Mouse (Mus musculus) intestine, embryonic 16.5 days (tissue): ENCODE results near the gene Rundc1. TPM values are rescaled to one million over a fixed set of nuclear protein-coding genes. Genes with fewer than 3 reads are reported as not detected.
"Not testable (repeated sequence)": the region's sequence is repeated elsewhere in the genome, so short reads cannot be mapped to it uniquely, and the experiment has no call there.

Experiments
- ATAC-seq: fragments of 200-750 bp; cut with Nextera tagmentation; 2 replicates; pipeline ENCODE4 v1.8.0; 2017; ENCODE audit warnings: moderate TSS enrichment, moderate library complexity
- H3K27ac ChIP-seq: fragments of 300-500 bp; sonication (generic); 2 replicates; pipeline ENCODE4 v1.5.1; 2014; ENCODE audit warnings: mild to moderate bottlenecking, low read length
- H3K27me3 ChIP-seq: fragments of 300-500 bp; sonication (generic); replicated peaks from 2 replicates; pipeline ENCODE4 v1.6.1; 2014; ENCODE audit warnings: low read length, control low read depth, mixed read lengths; ENCODE audit not compliant: control insufficient read depth, insufficient read depth
- H3K36me3 ChIP-seq: fragments of 300-500 bp; sonication (generic); 2 replicates; pipeline ENCODE4 v1.6.1; 2014; ENCODE audit warnings: low read length, control low read depth; ENCODE audit not compliant: control insufficient read depth, insufficient read depth
- H3K4me1 ChIP-seq: fragments of 300-500 bp; sonication (generic); 2 replicates; pipeline ENCODE4 v1.6.1; 2014; ENCODE audit warnings: low read length, control low read depth, mixed read lengths; ENCODE audit not compliant: control insufficient read depth, insufficient read depth
- H3K4me2 ChIP-seq: fragments of 300-500 bp; sonication (generic); 2 replicates; pipeline ENCODE4 v1.6.1; 2014; ENCODE audit warnings: low read depth, low read length, control low read depth
- H3K4me3 ChIP-seq: fragments of 300-500 bp; sonication (generic); 2 replicates; pipeline ENCODE4 v1.5.1; 2014; ENCODE audit warnings: mild to moderate bottlenecking, low read length
- H3K9ac ChIP-seq: fragments of 300-500 bp; sonication (generic); 2 replicates; pipeline ENCODE4 v1.6.1; 2014; ENCODE audit warnings: low read depth, low read length
- H3K9me3 ChIP-seq: fragments of 300-500 bp; sonication (generic); 2 replicates; pipeline ENCODE4 v1.6.1; 2016; ENCODE audit warnings: low read length, control low read depth; ENCODE audit not compliant: control insufficient read depth
- WGBS: fragments of 180-500 bp; shearing (Covaris S2); extraction: QIAGEN DNeasy Blood & Tissue Kit; methylation state at CpG from one replicate; pipeline ENCODE4 v1.1.7; 2014; 5-methylcytosine and 5-hydroxymethylcytosine counted together
- polyA plus RNA-seq: library from polyadenylated mRNA; unstranded; fragments of >200 nt; fragmentation: Nextera tagmentation; extraction: Ambion mirVana; gene quantifications from 2 replicates; pipeline ENCODE4 v1.2.1, GENCODE M21; 2015

The Rundc1 gene
- 16.6 and 19.1 TPM in 2 replicates for polyA plus RNA-seq

- peak; percentile 95 for ATAC-seq
- peaks cover under 1% of the 10 kb centered on the region; the same call in 1 of the 2 replicates for H3K36me3 ChIP-seq
- H3K4me2 ChIP-seq = peak within 1 kb of the TSS; percentile 88
- H3K9ac ChIP-seq = peak within 1 kb of the TSS; percentile 94
- H3K9me3 ChIP-seq = no peaks in the 10 kb centered on the region
- under 1% methylated on average over 81 of the region's 81 CpGs for WGBS
- peaks cover 19% of the 10 kb centered on the region for H3K4me1 ChIP-seq
- peak within 1 kb of the TSS; percentile 92 for H3K27ac ChIP-seq
- H3K27me3 ChIP-seq = no peaks in the 10 kb centered on the region
- peak within 1 kb of the TSS; percentile 97 for H3K4me3 ChIP-seq
Observed at GRCm38 (mm10) chr11:101424925-101425813, at the start of gene Rundc1, which contains the start of gene Ptges3l. Gene Rundc1 (plus strand): TSS chr11:101425085. Gene Ptges3l (minus strand): TSS chr11:101425333.

DNA sequence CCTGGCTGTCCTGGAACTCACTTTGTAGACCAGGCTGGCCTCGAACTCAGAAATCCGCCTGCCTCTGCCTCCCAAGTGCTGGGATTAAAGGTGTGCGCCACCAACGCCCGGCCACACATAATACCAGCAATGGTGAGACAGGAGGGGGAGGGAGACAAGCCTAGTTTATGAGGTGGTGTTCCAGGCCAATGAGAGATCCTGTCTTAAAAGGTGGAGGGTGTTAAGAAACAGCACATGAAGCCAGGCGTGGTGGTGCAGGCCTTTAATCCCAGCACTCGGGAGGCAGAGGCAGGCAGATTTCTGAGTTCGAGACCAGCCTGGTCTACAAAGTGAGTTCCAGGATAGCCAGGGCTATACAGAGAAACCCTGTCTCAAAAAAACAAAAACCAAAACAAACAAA is 46.7 kb upstream of the Rundc1 start:
- H3K9me3 ChIP-seq, H3K4me3 ChIP-seq, H3K4me1 ChIP-seq, H3K9ac ChIP-seq, H3K27ac ChIP-seq, H3K27me3 ChIP-seq, ATAC-seq, H3K4me2 ChIP-seq, H3K36me3 ChIP-seq: not testable (repeated sequence)
- WGBS = 85% methylated on average over 8 of the region's 8 CpGs

GRCm38 (mm10) chr11:101378926-101379325 is 46.0 kb upstream of the Rundc1 start:
- WGBS = 76% methylated on average over 6 of the region's 6 CpGs
- ATAC-seq = no peak
- no peaks in the 10 kb centered on the region for H3K4me1 ChIP-seq
- no peak overlapping the region; the same call in 1 of the 2 replicates for H3K27ac ChIP-seq
- no peak overlapping the region for H3K4me3 ChIP-seq
- no peak overlapping the region for H3K9ac ChIP-seq
- no peak overlapping the region for H3K4me2 ChIP-seq
- H3K9me3 ChIP-seq = no peaks in the 10 kb centered on the region
- no peaks in the 10 kb centered on the region for H3K36me3 ChIP-seq
- no peaks in the 10 kb centered on the region for H3K27me3 ChIP-seq

GRCm38 (mm10) chr11:101381817-101382216 is 43.1 kb upstream of the Rundc1 start:
- Histone ChIP-seq H3K27ac (no peak overlapping the region), H3K4me1 (no peaks in the 10 kb centered on the region), H3K27me3 (no peaks in the 10 kb centered on the region), H3K9me3 (no peaks in the 10 kb centered on the region), H3K36me3 (no peaks in the 10 kb centered on the region), H3K4me3 (no peak overlapping the region), H3K9ac (no peak overlapping the region), H3K4me2 (no peak overlapping the region)
- WGBS = 21% methylated on average over 4 of the region's 4 CpGs
- no peak for ATAC-seq

DNA sequence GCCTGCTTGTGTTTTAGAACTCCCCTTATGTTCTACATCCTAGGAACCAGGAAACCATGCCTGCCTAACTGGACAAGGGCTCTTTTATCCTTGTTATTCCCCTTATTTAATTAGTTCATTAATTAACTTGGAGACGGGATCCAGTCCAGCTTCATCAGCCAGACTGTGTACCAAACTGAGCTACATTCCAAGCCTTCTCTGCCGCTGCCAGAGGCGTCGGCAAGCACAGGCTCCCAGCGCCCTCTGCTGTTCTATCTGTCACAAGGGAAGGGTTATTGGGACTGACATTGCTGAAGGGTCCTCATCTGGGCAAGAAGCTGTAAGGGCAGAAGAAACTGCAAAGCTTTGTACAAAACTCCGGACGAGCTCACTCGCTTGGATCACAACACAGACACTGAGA is 29.8 kb upstream of the Rundc1 start:
- Histone ChIP-seq H3K27me3 (no peaks in the 10 kb centered on the region), H3K4me1 (0 out of 2 replicates have a peak, but pooled peaks cover 4% of the 10 kb centered on the region), H3K4me3 (no peak overlapping the region), H3K4me2 (no peak overlapping the region), H3K36me3 (no peaks in the 10 kb centered on the region), H3K9ac (0 out of 2 replicates have a peak overlapping the region, but pooled peaks have one; percentile 52), H3K27ac (no peak overlapping the region), H3K9me3 (no peaks in the 10 kb centered on the region)
- peak; percentile 76 for ATAC-seq
- 1% methylated on average over 8 of the region's 8 CpGs for WGBS

GRCm38 (mm10) chr11:101415306-101415705 is 9.6 kb upstream of the Rundc1 start:
- no peak overlapping the region for H3K9ac ChIP-seq
- ATAC-seq = no peak
- H3K4me2 ChIP-seq = no peak overlapping the region
- WGBS = 84% methylated on average over 2 of the region's 2 CpGs
- peaks cover 14% of the 10 kb centered on the region for H3K36me3 ChIP-seq
- no peaks in the 10 kb centered on the region for H3K27me3 ChIP-seq
- H3K4me3 ChIP-seq = no peak overlapping the region
- peaks cover 5% of the 10 kb centered on the region; the same call in 1 of the 2 replicates for H3K4me1 ChIP-seq
- no peaks in the 10 kb centered on the region for H3K9me3 ChIP-seq
- H3K27ac ChIP-seq = no peak overlapping the region

GRCm38 (mm10) chr11:101416433-101417100 is 8.3 kb upstream of the Rundc1 start:
- peak overlapping the region; percentile 80 for H3K4me3 ChIP-seq
- peaks cover 5% of the 10 kb centered on the region; the same call in 1 of the 2 replicates for H3K4me1 ChIP-seq
- no peaks in the 10 kb centered on the region for H3K9me3 ChIP-seq
- H3K27me3 ChIP-seq = no peaks in the 10 kb centered on the region
- H3K27ac ChIP-seq = peak overlapping the region; percentile 47
- H3K4me2 ChIP-seq = peak overlapping the region; percentile 66
- peak overlapping the region; percentile 85 for H3K9ac ChIP-seq
- peaks cover 11% of the 10 kb centered on the region for H3K36me3 ChIP-seq
- WGBS = 2% methylated on average over 11 of the region's 11 CpGs
- ATAC-seq = peak; percentile 41

DNA sequence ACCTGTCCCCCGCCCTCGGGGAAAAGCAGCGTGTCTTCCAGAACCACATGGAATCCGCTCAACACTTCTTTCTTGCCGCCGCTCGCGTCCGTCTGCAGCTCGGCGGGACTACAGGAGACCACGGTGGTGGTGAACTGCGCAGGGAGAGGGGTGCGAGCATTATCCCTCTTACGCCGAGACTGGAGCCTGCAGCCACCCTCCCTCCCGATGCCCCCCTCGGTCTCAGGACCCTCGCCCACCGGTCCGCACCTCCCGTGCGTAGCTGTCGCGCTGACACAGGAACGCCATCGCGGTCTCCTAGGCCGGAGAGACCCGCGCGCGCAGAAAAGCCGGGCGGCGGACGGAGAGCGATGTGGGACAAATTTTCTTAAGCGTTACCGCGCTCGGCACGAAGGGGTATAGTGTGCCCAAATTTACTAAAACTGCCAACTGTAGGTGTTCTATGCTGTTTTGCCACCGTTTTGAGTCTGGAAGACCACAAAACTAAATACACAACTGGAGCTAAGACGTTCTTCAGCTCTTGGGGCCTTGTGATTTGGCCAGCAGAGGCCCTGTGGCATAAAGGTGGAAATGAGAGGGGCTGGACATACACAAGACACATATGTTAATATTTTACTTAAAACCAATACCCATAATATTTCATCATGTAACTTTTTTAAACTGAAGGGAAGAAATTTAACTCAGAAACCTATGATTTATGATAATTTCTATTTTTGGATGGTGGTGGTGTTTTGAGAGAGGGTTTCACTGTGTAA is 7.6 kb upstream of the Rundc1 start, which contains the start of gene Aarsd1:
Gene Aarsd1, minus strand, starts transcription at position 515 of the 755 bp plus-strand sequence.
- under 1% methylated on average over 42 of the region's 45 CpGs for WGBS
- peaks cover 4% of the 10 kb centered on the region for H3K36me3 ChIP-seq

More for the DNA sequence above, 7.6 kb upstream of the Rundc1 start, which contains the start of gene Aarsd1:
- Histone ChIP-seq H3K4me1 (peaks cover 5% of the 10 kb centered on the region; the same call in 1 of the 2 replicates), H3K4me3 (peak within 1 kb of the TSS; percentile 80), H3K27ac (peak within 1 kb of the TSS; percentile 47), H3K27me3 (no peaks in the 10 kb centered on the region), H3K9ac (peak within 1 kb of the TSS; percentile 85), H3K9me3 (no peaks in the 10 kb centered on the region), H3K4me2 (peak within 1 kb of the TSS; percentile 66)
- ATAC-seq = peak; percentile 78
